Mouse (Mus musculus) kidney, adult 2 months (tissue): ENCODE results near the gene Lhx8. TPM values are rescaled to one million over a fixed set of nuclear protein-coding genes. Genes with fewer than 3 reads are reported as not detected.

Source experiments
- DNase-seq: peaks from one replicate; pipeline ENCODE4 v3.0.0; 2021
- H3K27ac ChIP-seq: fragments of 200-500 bp; 2 replicates; pipeline ENCODE4 v1.5.1; 2012; ENCODE audit warnings: low read depth, low read length, control low read depth, inconsistent platforms; ENCODE audit not compliant: insufficient read depth
- H3K27me3 ChIP-seq: fragments of 200-500 bp; replicated peaks from 2 replicates; pipeline ENCODE4 v1.6.1; 2012; ENCODE audit warnings: mild to moderate bottlenecking, moderate library complexity, low read length, inconsistent platforms; ENCODE audit not compliant: control insufficient read depth, insufficient read depth
- H3K36me3 ChIP-seq: fragments of 200-500 bp; 2 replicates; pipeline ENCODE4 v1.6.1; 2012; ENCODE audit warnings: mild to moderate bottlenecking, moderate library complexity, low read length, inconsistent platforms; ENCODE audit not compliant: control insufficient read depth, insufficient read depth
- H3K4me1 ChIP-seq: fragments of 200-500 bp; 2 replicates; pipeline ENCODE4 v1.6.1; 2011; ENCODE audit warnings: low read length; ENCODE audit not compliant: control insufficient read depth, insufficient read depth
- H3K4me3 ChIP-seq: fragments of 200-500 bp; 2 replicates; pipeline ENCODE4 v1.5.1; 2011; ENCODE audit warnings: mild to moderate bottlenecking, low read depth, low read length, control low read depth; ENCODE audit not compliant: insufficient read depth
- CTCF ChIP-seq: fragments of 200-500 bp; conservative IDR thresholded peaks from 2 replicates; pipeline ENCODE4 v1.5.1; 2011; ENCODE audit warnings: low read depth, mild to moderate bottlenecking, control low read depth, low read length, moderate library complexity, mixed read lengths; ENCODE audit not compliant: insufficient read depth, insufficient read length
- POLR2A ChIP-seq: fragments of 200-500 bp; IDR thresholded peaks from one replicate; pipeline ENCODE4 v1.6.1; 2011; ENCODE audit warnings: low read depth, low read length, control low read depth
- WGBS: fragments of 180-500 bp; shearing (Covaris S2); methylation state at CpG from one replicate; pipeline ENCODE4 v1.1.7; 2018; 5-methylcytosine and 5-hydroxymethylcytosine counted together
- polyA plus RNA-seq: library from polyadenylated mRNA; depleted of rRNA; stranded (reverse); fragments of >200 nt; gene quantifications from 2 replicates; pipeline ENCODE4 v1.2.3, GENCODE M21; 2012

Lhx8 gene
- polyA plus RNA-seq, 1 experiment: 0.27 TPM

DNA sequence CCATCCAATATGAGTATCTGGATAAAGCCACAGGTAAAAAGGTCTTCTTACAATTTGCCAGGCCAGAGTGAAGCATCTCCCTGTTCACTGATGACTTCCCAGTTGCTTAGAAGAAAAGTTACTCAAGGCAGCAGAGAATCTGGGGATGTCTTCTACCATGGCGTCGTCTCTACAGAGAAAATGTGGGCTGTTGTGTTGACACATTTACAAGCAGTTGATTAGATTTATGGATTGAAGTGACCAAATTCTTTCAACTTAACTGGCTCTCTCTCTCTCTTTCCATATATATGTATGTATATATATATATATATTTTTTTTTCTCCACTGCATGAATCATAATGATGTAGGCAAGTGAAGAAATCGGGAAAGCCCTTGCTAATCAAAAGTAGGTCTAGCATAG is 55.8 kb downstream of the Lhx8 start:
- DNase-seq: no peak
- Histone ChIP-seq H3K27me3 (no peaks in the 10 kb centered on the region), H3K36me3 (no peaks in the 10 kb centered on the region), H3K27ac (no peak overlapping the region), H3K4me3 (no peak overlapping the region), H3K4me1 (no peaks in the 10 kb centered on the region)
- WGBS: 63% methylated on average over 3 of the region's 3 CpGs
- TF ChIP-seq POLR2A: no peak
- TF ChIP-seq CTCF: no peak

DNA sequence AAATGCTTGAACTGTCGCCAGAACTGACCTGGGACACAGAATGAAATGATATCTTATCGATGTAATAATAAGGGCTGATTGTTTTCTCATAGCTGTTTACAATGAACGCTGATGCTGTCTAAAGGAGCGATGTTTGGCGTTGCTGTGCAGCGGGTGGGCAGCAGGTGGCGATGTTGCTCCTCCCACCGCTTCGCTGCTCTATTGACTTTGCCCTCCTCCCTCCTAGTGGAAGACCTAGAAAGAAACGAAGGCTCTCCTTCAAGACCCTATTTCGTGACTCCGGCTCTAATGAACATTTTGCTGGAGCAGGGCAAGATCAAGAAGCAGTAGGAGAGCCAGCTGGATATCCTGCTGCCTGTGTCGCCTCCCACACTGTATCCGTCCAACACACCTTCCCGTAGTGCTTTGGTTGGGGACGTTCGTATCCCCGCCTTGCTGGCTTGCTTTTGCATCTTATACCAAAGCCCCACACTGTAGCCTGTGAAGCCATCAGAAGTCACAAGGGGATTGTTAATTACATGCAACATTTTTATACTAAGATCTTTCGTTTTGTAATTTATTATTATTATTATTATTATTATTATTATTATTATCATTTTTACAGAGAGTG is 60.6 kb downstream of the Lhx8 start:
- no peak overlapping the region for H3K27ac ChIP-seq
- 8% methylated on average over 19 of the region's 19 CpGs for WGBS
- no peaks in the 10 kb centered on the region for H3K36me3 ChIP-seq
- TF ChIP-seq POLR2A (no peak), CTCF (peak; percentile 99)
- H3K4me1 ChIP-seq: no peaks in the 10 kb centered on the region
- no peaks in the 10 kb centered on the region for H3K27me3 ChIP-seq
- peak; percentile 73 for DNase-seq
- no peak overlapping the region for H3K4me3 ChIP-seq

- H3K4me1 ChIP-seq: no peaks in the 10 kb centered on the region
- no peak overlapping the region for H3K27ac ChIP-seq
- 61% methylated on average over 9 of the region's 9 CpGs for WGBS
- H3K4me3 ChIP-seq: no peak overlapping the region
- no peak for DNase-seq
- H3K27me3 ChIP-seq: no peaks in the 10 kb centered on the region
- no peak for TF ChIP-seq POLR2A
- no peak for TF ChIP-seq CTCF
- H3K36me3 ChIP-seq: no peaks in the 10 kb centered on the region
Measured at GRCm38 (mm10) chr3:154268313-154268712, 62.1 kb downstream of the Lhx8 start.

- H3K4me1 ChIP-seq: no peaks in the 10 kb centered on the region
- no peaks in the 10 kb centered on the region for H3K36me3 ChIP-seq
- TF ChIP-seq CTCF (no peak), POLR2A (no peak)
- no peak overlapping the region for H3K27ac ChIP-seq
- no peak for DNase-seq
- no peak overlapping the region for H3K4me3 ChIP-seq
- no peaks in the 10 kb centered on the region for H3K27me3 ChIP-seq
Measured at GRCm38 (mm10) chr3:154257312-154257711, 73.1 kb downstream of the Lhx8 start.
